Mouse (Mus musculus) MEL (cell line): ENCODE results near the gene Insig1. TPM values are rescaled to one million over a fixed set of nuclear protein-coding genes. Genes with fewer than 3 reads are reported as not detected.

ENCODE experiments used
- DNase-seq: peaks from one replicate; pipeline ENCODE4 v3.0.0; 2011; ENCODE audit warnings: low read depth, low spot score
- H3K27ac ChIP-seq: 2 replicates; pipeline ENCODE4 v1.5.1; 2012; ENCODE audit warnings: low read depth, mild to moderate bottlenecking, control low read depth, low read length, moderate library complexity; ENCODE audit not compliant: control insufficient read depth
- H3K27me3 ChIP-seq, 2 experiments: fragments of 150-350 bp in 1 of 2; sonication (generic) in 1 of 2; 2 replicates each; pipeline ENCODE4 v1.6.1; 2012; ENCODE audit warnings: low read length in 2 of 2, mild to moderate bottlenecking in 2 of 2, improper control_type of control experiment in 1 of 2, moderate library complexity in 1 of 2; ENCODE audit not compliant: insufficient read depth in 2 of 2, control insufficient read depth in 1 of 2
- H3K36me3 ChIP-seq, 2 experiments: 2 replicates each; pipeline ENCODE4 v1.6.1; 2012 to 2014; ENCODE audit warnings: low read length in 2 of 2, improper control_type of control experiment in 1 of 2, inconsistent platforms in 1 of 2, mild to moderate bottlenecking in 1 of 2; ENCODE audit not compliant: insufficient read depth in 2 of 2, control insufficient read depth in 1 of 2
- H3K4me1 ChIP-seq, 2 experiments: fragments of 150-350 bp in 1 of 2; sonication (generic) in 1 of 2; 2 replicates each; pipeline ENCODE4 v1.6.1; 2012; ENCODE audit warnings: low read length in 2 of 2, improper control_type of control experiment in 1 of 2, mild to moderate bottlenecking in 1 of 2; ENCODE audit not compliant: insufficient read depth in 2 of 2, control insufficient read depth in 1 of 2
- H3K4me3 ChIP-seq, 2 experiments: fragments of 150-350 bp in 1 of 2; sonication (generic) in 1 of 2; 2 replicates each; pipeline ENCODE4 v1.5.1; 2012; ENCODE audit warnings: low read depth in 2 of 2, low read length in 2 of 2, mild to moderate bottlenecking in 2 of 2, moderate library complexity in 2 of 2, control low read depth in 1 of 2, improper control_type of control experiment in 1 of 2; ENCODE audit not compliant: control insufficient read depth in 1 of 2, insufficient read depth in 1 of 2
- H3K79me2 ChIP-seq: 2 replicates; pipeline ENCODE4 v1.6.1; 2012; ENCODE audit warnings: mild to moderate bottlenecking, low read length, moderate library complexity; ENCODE audit not compliant: control insufficient read depth, poor library complexity, insufficient read depth
- H3K9ac ChIP-seq: 2 replicates; pipeline ENCODE4 v1.6.1; 2012; ENCODE audit warnings: low read depth, mild to moderate bottlenecking, control low read depth, low read length, moderate library complexity; ENCODE audit not compliant: control insufficient read depth, poor library complexity, severe bottlenecking
- H3K9me3 ChIP-seq: fragments of 150-350 bp; sonication (generic); replicated peaks from 2 replicates; pipeline ENCODE4 v1.6.1; 2012; ENCODE audit warnings: mild to moderate bottlenecking, low read length, improper control_type of control experiment, moderate library complexity; ENCODE audit not compliant: insufficient read depth
- CHD1 ChIP-seq: IDR thresholded peaks from 2 replicates; pipeline ENCODE4 v1.6.1; 2012; ENCODE audit warnings: low read depth, mild to moderate bottlenecking, inconsistent platforms, low read length, improper control_type of control experiment
- CHD2 ChIP-seq: IDR thresholded peaks from 2 replicates; pipeline ENCODE4 v1.6.1; 2011; ENCODE audit warnings: low read length, improper control_type of control experiment
- CTCF ChIP-seq, 3 experiments: IDR thresholded peaks in 2 of 3; conservative IDR thresholded peaks in 1 of 3; 2 replicates each; pipeline ENCODE4 v1.5.1; 2011 to 2012; ENCODE audit warnings: low read length in 3 of 3, low read depth in 2 of 3, mild to moderate bottlenecking in 2 of 3, improper control_type of control experiment in 1 of 3, inconsistent platforms in 1 of 3, mixed read lengths in 1 of 3, moderate library complexity in 1 of 3; ENCODE audit not compliant: control insufficient read depth in 1 of 3, insufficient read depth in 1 of 3, poor library complexity in 1 of 3, severe bottlenecking in 1 of 3
- E2F4 ChIP-seq: IDR thresholded peaks from 2 replicates; pipeline ENCODE4 v1.6.1; 2011; ENCODE audit warnings: low read depth, low read length, improper control_type of control experiment, borderline replicate concordance
- ELF1 ChIP-seq: IDR thresholded peaks from 2 replicates; pipeline ENCODE4 v1.6.1; 2014; ENCODE audit warnings: low read depth, mild to moderate bottlenecking, inconsistent platforms, low read length, improper control_type of control experiment, moderate library complexity
- EP300 ChIP-seq, 2 experiments: IDR thresholded peaks; 2 replicates each; pipeline ENCODE4 v1.6.1; 2011; ENCODE audit warnings: improper control_type of control experiment in 2 of 2, low read length in 2 of 2, low read depth in 1 of 2, mild to moderate bottlenecking in 1 of 2
- GABPA ChIP-seq: IDR thresholded peaks from 2 replicates; pipeline ENCODE4 v1.6.1; 2012; ENCODE audit warnings: low read depth, mild to moderate bottlenecking, inconsistent platforms, low read length, improper control_type of control experiment, moderate library complexity
- MAX ChIP-seq: IDR thresholded peaks from 2 replicates; pipeline ENCODE4 v1.6.1; 2011; ENCODE audit warnings: low read length, improper control_type of control experiment
- MAZ ChIP-seq: IDR thresholded peaks from 2 replicates; pipeline ENCODE4 v1.6.1; 2012; ENCODE audit warnings: low read depth, mild to moderate bottlenecking, inconsistent platforms, low read length, improper control_type of control experiment
- MXI1 ChIP-seq: IDR thresholded peaks from 2 replicates; pipeline ENCODE4 v1.6.1; 2011; ENCODE audit warnings: mild to moderate bottlenecking, low read depth, low read length, improper control_type of control experiment
- POLR2AphosphoS2 ChIP-seq: IDR thresholded peaks from 2 replicates; pipeline ENCODE4 v1.6.1; 2011; ENCODE audit warnings: low read length, improper control_type of control experiment
- POLR2AphosphoS5 ChIP-seq: IDR thresholded peaks from 2 replicates; pipeline ENCODE4 v1.6.1; 2012; ENCODE audit warnings: low read depth, borderline replicate concordance, mild to moderate bottlenecking, inconsistent platforms, low read length, moderate library complexity, mixed read lengths
- RAD21 ChIP-seq: IDR thresholded peaks from 2 replicates; pipeline ENCODE4 v1.6.1; 2011; ENCODE audit warnings: mild to moderate bottlenecking, low read depth, low read length, improper control_type of control experiment
- SIN3A ChIP-seq: IDR thresholded peaks from 2 replicates; pipeline ENCODE4 v1.6.1; 2012; ENCODE audit warnings: low read length, improper control_type of control experiment, inconsistent platforms
- SMC3 ChIP-seq: IDR thresholded peaks from 2 replicates; pipeline ENCODE4 v1.6.1; 2011; ENCODE audit warnings: low read depth, low read length, improper control_type of control experiment
- TAL1 ChIP-seq: IDR thresholded peaks from 2 replicates; pipeline ENCODE4 v1.6.1; 2012; ENCODE audit warnings: mild to moderate bottlenecking, inconsistent platforms, low read length, moderate library complexity, mixed read lengths
- TCF12 ChIP-seq: IDR thresholded peaks from 2 replicates; pipeline ENCODE4 v1.6.1; 2014; ENCODE audit warnings: low read depth, mild to moderate bottlenecking, inconsistent platforms, low read length, improper control_type of control experiment, moderate library complexity
- UBTF ChIP-seq: IDR thresholded peaks from 2 replicates; pipeline ENCODE4 v1.6.1; 2012; ENCODE audit warnings: low read depth, mild to moderate bottlenecking, inconsistent platforms, low read length, improper control_type of control experiment, moderate library complexity, borderline replicate concordance; ENCODE audit not compliant: insufficient read depth
- USF1 ChIP-seq: IDR thresholded peaks from 2 replicates; pipeline ENCODE4 v1.6.1; 2014; ENCODE audit warnings: low read depth, mild to moderate bottlenecking, inconsistent platforms, low read length, improper control_type of control experiment, moderate library complexity
- ZC3H11A ChIP-seq: IDR thresholded peaks from 2 replicates; pipeline ENCODE4 v1.6.1; 2012; ENCODE audit warnings: low read depth, mild to moderate bottlenecking, inconsistent platforms, low read length, improper control_type of control experiment
- polyA plus RNA-seq, 2 experiments: library from polyadenylated mRNA; stranded (reverse) in 1 of 2; unstranded in 1 of 2; fragments of >175 nt in 1 of 2; fragments of >200 nt in 1 of 2; gene quantifications; 2 replicates each; pipeline versions ENCODE4 v1.2.1 to v1.2.4; 2012; ENCODE audit warnings: low replicate concordance in 2 of 2, low read depth in 1 of 2; ENCODE audit not compliant: insufficient read length in 2 of 2, insufficient read depth in 1 of 2, missing spikeins in 1 of 2
- total RNA-seq: library from RNA; depleted of rRNA; stranded (reverse); fragments of 300-350 nt; gene quantifications from 2 replicates; pipeline ENCODE4 v1.2.3, GENCODE M21; 2012

Gene Insig1
- total and polyA plus RNA-seq, 3 experiments, result 61.3 to 73.2 TPM; not detected in 1

DNA sequence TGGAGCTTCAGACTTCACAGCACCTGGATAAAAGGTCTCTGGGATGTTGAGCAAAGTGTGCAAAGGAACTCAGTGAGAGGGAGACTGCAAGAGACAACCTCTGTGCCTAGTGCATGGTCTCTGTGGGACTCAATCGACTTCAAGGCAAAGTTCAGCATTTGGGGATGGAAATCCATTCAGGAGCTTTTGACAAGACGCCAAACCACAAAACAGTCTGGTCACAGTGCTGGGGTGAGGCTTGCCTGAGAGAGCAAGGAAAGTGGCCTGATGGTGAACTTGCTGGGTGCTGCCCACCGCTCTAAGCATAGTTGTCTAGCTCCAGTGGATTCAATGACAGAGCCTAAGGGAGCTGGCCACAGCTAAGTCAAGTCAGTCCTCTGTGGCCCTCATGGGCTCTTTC lies 30.4 kb upstream of the Insig1 start:
- no peaks in the 10 kb centered on the region for H3K4me1 ChIP-seq
- no peaks in the 10 kb centered on the region for H3K27me3 ChIP-seq
- no peak overlapping the region for H3K27ac ChIP-seq
- no peaks in the 10 kb centered on the region for H3K9me3 ChIP-seq
- DNase-seq, result no peak
- H3K4me3 ChIP-seq, result no peak overlapping the region
- H3K9ac ChIP-seq, result no peak overlapping the region
- no peaks in the 10 kb centered on the region for H3K79me2 ChIP-seq
- TF ChIP-seq TCF12 (no peak), ELF1 (no peak)
- no peaks in the 10 kb centered on the region for H3K36me3 ChIP-seq

DNA sequence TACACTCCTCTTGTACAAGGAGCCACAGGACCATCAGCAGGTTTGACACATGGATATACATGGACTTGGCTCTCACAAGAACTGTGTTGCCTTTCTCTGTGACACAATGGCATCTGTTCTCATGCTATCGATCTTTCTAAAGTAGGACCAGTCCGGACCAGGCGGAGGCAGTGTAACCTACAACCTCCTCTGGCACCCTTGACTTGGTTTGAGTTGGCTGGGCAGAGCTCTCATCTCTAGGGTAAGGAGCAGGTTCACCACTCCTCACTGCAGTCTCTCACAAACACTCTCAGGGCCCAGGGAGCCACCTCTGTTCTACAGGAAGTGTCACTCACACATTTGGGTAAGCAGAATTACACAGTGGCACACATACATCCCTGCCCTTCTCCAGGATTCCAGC lies 29.1 kb upstream of the Insig1 start:
- Histone ChIP-seq H3K9me3 (no peaks in the 10 kb centered on the region), H3K27me3 (no peaks in the 10 kb centered on the region), H3K4me3 (no peak overlapping the region), H3K27ac (no peak overlapping the region), H3K36me3 (no peaks in the 10 kb centered on the region), H3K79me2 (no peaks in the 10 kb centered on the region), H3K4me1 (no peaks in the 10 kb centered on the region), H3K9ac (no peak overlapping the region)
- TF ChIP-seq POLR2AphosphoS2 (no peak), UBTF (no peak), GABPA (no peak), SIN3A (no peak), USF1 (no peak), TCF12 (no peak)
- DNase-seq, result no peak

DNA sequence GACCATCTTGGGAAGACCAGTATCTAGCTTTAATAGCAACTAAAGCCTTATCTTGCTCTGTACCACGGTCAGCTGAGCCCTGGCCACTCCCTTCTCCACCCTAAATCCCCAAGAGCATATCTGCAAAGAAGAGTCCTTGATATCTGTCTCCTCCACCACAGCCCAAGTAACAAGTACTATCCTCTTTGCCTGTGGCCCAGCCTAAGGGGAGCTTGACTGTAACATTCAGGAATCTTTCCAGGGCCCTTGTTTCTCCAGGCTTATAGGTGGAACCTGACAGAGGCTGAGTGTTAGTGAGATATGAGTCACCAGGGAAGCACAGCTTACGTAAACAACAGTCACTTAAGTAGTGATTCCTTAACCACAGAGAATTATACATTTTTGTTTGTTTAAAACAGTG lies 28.4 kb upstream of the Insig1 start:
- TF ChIP-seq EP300 (IDR thresholded peaks at IDR 0.05; ENCODE audit: low read depth in 1 of 2, low read length in 2 of 2) (no peak), POLR2AphosphoS5 (no peak), CHD1 (no peak), SIN3A (no peak), TAL1 (no peak), CTCF (IDR thresholded peaks at IDR 0.05 in 2 of 3, conservative IDR thresholded peaks at IDR 0.05 in 1 of 3; ENCODE audit: control insufficient read depth in 1 of 3, insufficient read depth in 1 of 3, low read depth in 2 of 3, low read length in 3 of 3, poor library complexity in 1 of 3, severe bottlenecking in 1 of 3) (no peak), MAZ (no peak), CHD2 (no peak), MXI1 (no peak), SMC3 (no peak), TCF12 (no peak), GABPA (no peak), ZC3H11A (no peak), MAX (no peak), RAD21 (no peak), E2F4 (no peak)
- DNase-seq, result no peak
- Histone ChIP-seq H3K36me3 (no peaks in the 10 kb centered on the region), H3K9me3 (no peaks in the 10 kb centered on the region), H3K9ac (no peak overlapping the region), H3K27ac (no peak overlapping the region), H3K4me3 (no peak overlapping the region), H3K79me2 (no peaks in the 10 kb centered on the region), H3K27me3 (no peaks in the 10 kb centered on the region), H3K4me1 (no peaks in the 10 kb centered on the region)
